Mouse (Mus musculus): ENCODE measurements around the gene Rgs1. TPM values are rescaled to one million over a fixed set of nuclear protein-coding genes. Genes with fewer than 3 reads are reported as not detected.

Gene Rgs1
- not detected in 2 replicates for polyA plus RNA-seq (2015; fragmentation: Nextera tagmentation; extraction: Ambion mirVana)

- H3K27me3 ChIP-seq (replicated peaks): no peaks in the 10 kb centered on the region
- H3K4me2 ChIP-seq: no peak within 1 kb of the TSS
- H3K9me3 ChIP-seq: no peaks in the 10 kb centered on the region
- ATAC-seq (replicated peaks): no peak
- no peak within 1 kb of the TSS for H3K9ac ChIP-seq
- no peak within 1 kb of the TSS for H3K27ac ChIP-seq
- H3K4me3 ChIP-seq: no peak within 1 kb of the TSS
- WGBS: 79% methylated on average over 9 of the region's 9 CpGs
- H3K4me1 ChIP-seq: no peaks in the 10 kb centered on the region
- H3K36me3 ChIP-seq (replicated peaks): no peaks in the 10 kb centered on the region
Measured at GRCm38 (mm10) chr1:144248923-144249322, at the start of gene Rgs1. Gene Rgs1, minus strand, starts transcription at chr1:144249242.

GRCm38 (mm10) chr1:144283020-144284014 lies 34.3 kb upstream of the Rgs1 start:
- Histone ChIP-seq H3K4me2 (no peak overlapping the region), H3K36me3 (replicated peaks) (no peaks in the 10 kb centered on the region), H3K4me1 (no peaks in the 10 kb centered on the region), H3K27ac (no peak overlapping the region), H3K4me3 (no peak overlapping the region), H3K9me3 (no peaks in the 10 kb centered on the region), H3K9ac (no peak overlapping the region), H3K27me3 (replicated peaks) (no peaks in the 10 kb centered on the region)
- ATAC-seq (replicated peaks): no peak
- WGBS: 88% methylated on average over 3 of the region's 3 CpGs

- H3K27ac ChIP-seq: no peak overlapping the region
- no peaks in the 10 kb centered on the region for H3K9me3 ChIP-seq
- no peak for ATAC-seq (replicated peaks)
- H3K9ac ChIP-seq: no peak overlapping the region
- WGBS: 85% methylated on average over 4 of the region's 4 CpGs
- no peak overlapping the region for H3K4me3 ChIP-seq
- no peaks in the 10 kb centered on the region for H3K4me1 ChIP-seq
- H3K36me3 ChIP-seq (replicated peaks): no peaks in the 10 kb centered on the region
- no peaks in the 10 kb centered on the region for H3K27me3 ChIP-seq (replicated peaks)
- no peak overlapping the region for H3K4me2 ChIP-seq
Measured at GRCm38 (mm10) chr1:144280056-144280455, 31.0 kb upstream of the Rgs1 start.

- Histone ChIP-seq H3K4me1 (no peaks in the 10 kb centered on the region), H3K4me3 (no peak overlapping the region), H3K36me3 (replicated peaks) (no peaks in the 10 kb centered on the region), H3K27me3 (replicated peaks) (no peaks in the 10 kb centered on the region), H3K9ac (no peak overlapping the region), H3K4me2 (no peak overlapping the region), H3K27ac (no peak overlapping the region), H3K9me3 (no peaks in the 10 kb centered on the region)
- ATAC-seq (replicated peaks): no peak
- WGBS: 75% methylated on average over 2 of the region's 2 CpGs
Measured at GRCm38 (mm10) chr1:144272991-144273390, 23.9 kb upstream of the Rgs1 start.

GRCm38 (mm10) chr1:144269112-144269511 lies 20.1 kb upstream of the Rgs1 start:
- H3K4me1 ChIP-seq: no peaks in the 10 kb centered on the region
- H3K4me2 ChIP-seq: no peak overlapping the region
- H3K4me3 ChIP-seq: no peak overlapping the region
- no peak for ATAC-seq (replicated peaks)
- no peak overlapping the region for H3K9ac ChIP-seq
- H3K36me3 ChIP-seq (replicated peaks): no peaks in the 10 kb centered on the region
- WGBS: 78% methylated on average over 2 of the region's 2 CpGs
- no peaks in the 10 kb centered on the region for H3K9me3 ChIP-seq
- no peak overlapping the region for H3K27ac ChIP-seq
- no peaks in the 10 kb centered on the region for H3K27me3 ChIP-seq (replicated peaks)

GRCm38 (mm10) chr1:144267471-144268470 lies 18.7 kb upstream of the Rgs1 start:
- Histone ChIP-seq H3K4me3 (no peak overlapping the region), H3K4me1 (no peaks in the 10 kb centered on the region), H3K4me2 (no peak overlapping the region), H3K36me3 (replicated peaks) (no peaks in the 10 kb centered on the region), H3K9me3 (no peaks in the 10 kb centered on the region), H3K27ac (no peak overlapping the region), H3K27me3 (replicated peaks) (no peaks in the 10 kb centered on the region), H3K9ac (no peak overlapping the region)
- no peak for ATAC-seq (replicated peaks)
- 75% methylated on average over 3 of the region's 3 CpGs for WGBS

GRCm38 (mm10) chr1:144264000-144264399 lies 15.0 kb upstream of the Rgs1 start:
- Histone ChIP-seq H3K4me2 (no peak overlapping the region), H3K36me3 (replicated peaks) (no peaks in the 10 kb centered on the region), H3K9me3 (no peaks in the 10 kb centered on the region), H3K4me3 (no peak overlapping the region), H3K27me3 (replicated peaks) (no peaks in the 10 kb centered on the region), H3K9ac (no peak overlapping the region), H3K4me1 (no peaks in the 10 kb centered on the region), H3K27ac (no peak overlapping the region)
- no peak for ATAC-seq (replicated peaks)
- WGBS: 88% methylated on average over 3 of the region's 3 CpGs

GRCm38 (mm10) chr1:144262008-144262407 lies 13.0 kb upstream of the Rgs1 start:
- no peaks in the 10 kb centered on the region for H3K27me3 ChIP-seq (replicated peaks)
- no peak overlapping the region for H3K27ac ChIP-seq
- no peaks in the 10 kb centered on the region for H3K4me1 ChIP-seq
- no peak overlapping the region for H3K4me2 ChIP-seq
- H3K4me3 ChIP-seq: no peak overlapping the region
- no peak for ATAC-seq (replicated peaks)
- no peaks in the 10 kb centered on the region for H3K36me3 ChIP-seq (replicated peaks)
- no peak overlapping the region for H3K9ac ChIP-seq
- H3K9me3 ChIP-seq: no peaks in the 10 kb centered on the region

GRCm38 (mm10) chr1:144258779-144259178 lies 9.7 kb upstream of the Rgs1 start:
- ATAC-seq (replicated peaks): no peak
- H3K9me3 ChIP-seq: no peaks in the 10 kb centered on the region
- WGBS: 84% methylated on average over 3 of the region's 3 CpGs

GRCm38 (mm10) chr1:144256556-144257331 lies 7.7 kb upstream of the Rgs1 start:
- WGBS: 78% methylated on average over 2 of the region's 2 CpGs
- Histone ChIP-seq H3K27ac (no peak overlapping the region), H3K27me3 (replicated peaks) (no peaks in the 10 kb centered on the region), H3K4me1 (no peaks in the 10 kb centered on the region), H3K9ac (no peak overlapping the region), H3K4me3 (no peak overlapping the region), H3K9me3 (no peaks in the 10 kb centered on the region), H3K36me3 (replicated peaks) (no peaks in the 10 kb centered on the region), H3K4me2 (no peak overlapping the region)
- no peak for ATAC-seq (replicated peaks)

More at GRCm38 (mm10) chr1:144258779-144259178, 9.7 kb upstream of the Rgs1 start:
- Histone ChIP-seq H3K4me2 (no peak overlapping the region), H3K9ac (no peak overlapping the region), H3K36me3 (replicated peaks) (no peaks in the 10 kb centered on the region), H3K4me1 (no peaks in the 10 kb centered on the region), H3K27ac (no peak overlapping the region), H3K27me3 (replicated peaks) (no peaks in the 10 kb centered on the region), H3K4me3 (no peak overlapping the region)

- Histone ChIP-seq H3K27me3 (replicated peaks) (no peaks in the 10 kb centered on the region), H3K27ac (no peak overlapping the region), H3K4me3 (no peak overlapping the region), H3K4me1 (no peaks in the 10 kb centered on the region), H3K36me3 (replicated peaks) (no peaks in the 10 kb centered on the region), H3K4me2 (no peak overlapping the region), H3K9ac (no peak overlapping the region), H3K9me3 (no peaks in the 10 kb centered on the region)
- ATAC-seq (replicated peaks): no peak
- 94% methylated on average over 3 of the region's 3 CpGs for WGBS
Measured at GRCm38 (mm10) chr1:144248206-144248605, 836 bp downstream of the Rgs1 start.
